Mouse (Mus musculus): ENCODE measurements at regions not wholly inside any gene's neighbourhood (a gene's known extent, or its start where the extent isn't known, plus 50 kb on each side); places are given as distances from the start of the nearest gene placed in this dataset.

DNA sequence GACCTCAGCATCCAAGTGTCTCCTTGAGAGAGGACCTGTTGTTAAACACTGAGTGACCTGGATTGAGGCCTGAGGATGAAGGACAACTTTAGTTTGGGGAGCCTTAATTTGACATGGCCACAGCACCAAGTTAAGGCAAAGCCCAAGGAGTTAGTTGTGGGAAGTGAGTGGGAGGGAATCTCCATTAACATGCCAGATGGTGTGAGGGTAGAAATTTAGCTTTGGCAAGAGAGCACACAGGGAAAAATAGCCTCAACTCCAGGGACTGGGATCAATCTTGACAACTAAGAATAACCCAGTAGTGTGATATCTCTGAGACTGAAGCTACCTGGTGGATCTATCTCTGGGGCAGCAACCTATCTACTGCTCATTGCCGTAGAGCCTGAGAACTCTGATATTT lies 105.4 kb downstream of the Ahr start:
- ATAC-seq (ENCODE audit: low FRiP score) (no peak), DNase-seq (ENCODE audit: low spot score) (no peak)
- no peak overlapping the region for H3K27ac ChIP-seq
- H3K4me2 ChIP-seq (replicated peaks), result no peak overlapping the region
- H3K4me1 ChIP-seq (replicated peaks; ENCODE audit: control insufficient read depth, insufficient read depth, low read length), result no peaks in the 10 kb centered on the region
- no peaks in the 10 kb centered on the region for H3K9me3 ChIP-seq (ENCODE audit: control insufficient read depth, low read length)
- no peaks in the 10 kb centered on the region for H3K36me3 ChIP-seq (replicated peaks; ENCODE audit: control insufficient read depth, insufficient read depth)
- H3K9ac ChIP-seq, result no peak overlapping the region
- 100% methylated on average over 1 of the region's 1 CpGs for WGBS
- H3K4me3 ChIP-seq (replicated peaks; ENCODE audit: low read length), result no peak overlapping the region
- H3K27me3 ChIP-seq (ENCODE audit: control insufficient read depth, insufficient read depth, low read length), result no peaks in the 10 kb centered on the region

DNA sequence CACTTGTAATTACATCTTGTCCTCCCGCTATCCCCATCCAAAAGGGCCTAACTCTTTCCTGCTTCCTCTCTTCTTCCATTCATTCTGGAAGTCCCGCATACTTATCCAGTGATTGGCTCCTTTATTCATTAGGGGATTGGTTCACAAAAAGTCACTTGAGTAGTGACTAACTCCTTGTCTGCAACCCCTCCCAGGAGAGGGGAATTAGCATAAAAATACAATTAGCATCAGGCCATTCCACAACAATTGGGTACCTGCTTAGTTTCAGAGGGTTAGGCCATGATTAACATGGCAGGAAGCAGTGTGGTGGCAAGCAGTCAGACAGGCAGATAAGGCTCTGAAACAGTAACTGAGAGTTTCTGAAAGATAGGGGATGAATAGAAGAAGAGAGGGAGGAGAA lies 115.6 kb downstream of the Ahr start:
- H3K4me3 ChIP-seq (replicated peaks; ENCODE audit: low read length), result no peak overlapping the region
- no peak overlapping the region for H3K27ac ChIP-seq
- no peak overlapping the region for H3K4me2 ChIP-seq (replicated peaks)
- H3K27me3 ChIP-seq (ENCODE audit: control insufficient read depth, insufficient read depth, low read length), result no peaks in the 10 kb centered on the region
- ATAC-seq (ENCODE audit: low FRiP score), result no peak
- 66% methylated on average over 2 of the region's 2 CpGs for whole genome bisulfite sequencing
- no peak for DNase-seq (ENCODE audit: low spot score)
- H3K9me3 ChIP-seq (ENCODE audit: control insufficient read depth, low read length), result no peaks in the 10 kb centered on the region
- no peaks in the 10 kb centered on the region for H3K4me1 ChIP-seq (replicated peaks; ENCODE audit: control insufficient read depth, insufficient read depth, low read length)
- no peak overlapping the region for H3K9ac ChIP-seq
- no peaks in the 10 kb centered on the region for H3K36me3 ChIP-seq (replicated peaks; ENCODE audit: control insufficient read depth, insufficient read depth)

DNA sequence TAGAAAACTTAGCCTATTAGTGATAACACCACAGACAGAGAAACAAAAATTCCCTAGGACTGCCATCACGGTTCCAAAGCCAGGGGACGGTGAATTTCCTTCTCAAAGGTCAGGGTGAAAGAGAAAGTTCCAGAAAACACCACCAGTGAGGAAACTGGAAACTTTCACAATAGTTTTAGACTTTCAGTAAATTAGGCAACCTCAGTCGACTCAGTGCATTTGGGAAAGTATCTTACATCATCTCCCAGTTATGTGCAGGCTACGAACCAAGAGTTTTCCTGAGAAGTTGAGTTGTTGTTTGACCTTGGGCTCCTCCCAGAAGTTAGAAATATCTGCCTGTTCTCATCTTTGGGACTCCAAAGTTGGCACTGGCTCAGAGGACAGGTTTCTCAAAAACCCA lies 116.9 kb downstream of the Ahr start:
- Histone ChIP-seq H3K36me3 (replicated peaks; ENCODE audit: control insufficient read depth, insufficient read depth) (no peaks in the 10 kb centered on the region), H3K4me1 (replicated peaks; ENCODE audit: control insufficient read depth, insufficient read depth, low read length) (no peaks in the 10 kb centered on the region), H3K9me3 (ENCODE audit: control insufficient read depth, low read length) (no peaks in the 10 kb centered on the region), H3K9ac (no peak overlapping the region), H3K4me3 (replicated peaks; ENCODE audit: low read length) (no peak overlapping the region), H3K27me3 (ENCODE audit: control insufficient read depth, insufficient read depth, low read length) (no peaks in the 10 kb centered on the region), H3K4me2 (replicated peaks) (no peak overlapping the region), H3K27ac (no peak overlapping the region)
- WGBS, result 83% methylated on average over 4 of the region's 4 CpGs
- DNase-seq (ENCODE audit: low spot score) (no peak), ATAC-seq (ENCODE audit: low FRiP score) (no peak)

DNA sequence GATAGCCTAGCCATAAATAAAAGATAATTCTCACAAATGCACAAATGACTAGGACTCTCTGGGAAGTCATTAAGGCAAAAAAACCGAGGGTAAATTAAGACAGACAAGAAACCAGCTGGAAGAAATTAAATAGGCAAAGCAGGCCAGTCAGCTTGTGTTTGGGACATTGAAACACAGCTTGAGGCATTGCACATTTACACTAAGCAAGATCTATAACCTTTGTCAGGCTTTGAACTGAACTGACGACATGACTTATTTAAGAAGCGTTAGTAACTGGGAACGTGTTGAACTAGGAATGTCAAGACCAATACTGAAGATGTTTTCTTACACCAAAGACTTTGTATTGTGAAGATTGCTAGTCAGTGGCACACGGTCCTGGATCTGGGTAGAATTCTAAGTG lies 118.3 kb downstream of the Ahr start:
- ATAC-seq (ENCODE audit: low FRiP score), result no peak
- Histone ChIP-seq H3K27me3 (ENCODE audit: control insufficient read depth, insufficient read depth, low read length) (no peaks in the 10 kb centered on the region), H3K36me3 (replicated peaks; ENCODE audit: control insufficient read depth, insufficient read depth) (no peaks in the 10 kb centered on the region), H3K9ac (no peak overlapping the region), H3K27ac (no peak overlapping the region), H3K9me3 (ENCODE audit: control insufficient read depth, low read length) (no peaks in the 10 kb centered on the region), H3K4me2 (replicated peaks) (no peak overlapping the region), H3K4me3 (replicated peaks; ENCODE audit: low read length) (no peak overlapping the region), H3K4me1 (replicated peaks; ENCODE audit: control insufficient read depth, insufficient read depth, low read length) (no peaks in the 10 kb centered on the region)
- no peak for DNase-seq (ENCODE audit: low spot score)
- 63% methylated on average over 5 of the region's 5 CpGs for WGBS

DNA sequence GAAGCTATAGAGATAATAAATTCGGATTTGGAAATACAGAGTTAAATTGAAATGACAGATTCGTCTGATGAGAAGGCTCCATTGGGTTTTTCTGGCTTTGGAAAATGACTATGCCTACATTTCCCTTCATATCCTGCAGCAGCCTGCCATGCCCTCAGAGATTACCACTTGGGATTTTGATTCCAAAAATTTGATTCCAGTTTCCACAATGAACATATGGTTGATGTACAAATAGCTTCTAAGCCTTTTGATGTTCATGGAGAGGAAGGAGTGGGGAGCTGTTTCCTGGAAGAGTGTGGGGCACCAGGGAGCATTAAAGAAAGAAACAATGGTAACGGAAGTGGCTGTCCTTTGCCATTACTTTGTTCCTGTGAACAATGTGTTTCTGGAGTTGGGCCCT lies 122.1 kb downstream of the Ahr start:
- H3K36me3 ChIP-seq (replicated peaks; ENCODE audit: control insufficient read depth, insufficient read depth), result no peaks in the 10 kb centered on the region
- H3K27ac ChIP-seq, result no peak overlapping the region
- no peaks in the 10 kb centered on the region for H3K9me3 ChIP-seq (ENCODE audit: control insufficient read depth, low read length)
- ATAC-seq (ENCODE audit: low FRiP score), result no peak
- DNase-seq (ENCODE audit: low spot score), result no peak
- no peaks in the 10 kb centered on the region for H3K27me3 ChIP-seq (ENCODE audit: control insufficient read depth, insufficient read depth, low read length)
- no peak overlapping the region for H3K4me3 ChIP-seq (replicated peaks; ENCODE audit: low read length)
- no peak overlapping the region for H3K9ac ChIP-seq
- H3K4me1 ChIP-seq (replicated peaks; ENCODE audit: control insufficient read depth, insufficient read depth, low read length), result no peaks in the 10 kb centered on the region
- H3K4me2 ChIP-seq (replicated peaks), result no peak overlapping the region
- WGBS, result 78% methylated on average over 3 of the region's 3 CpGs

DNA sequence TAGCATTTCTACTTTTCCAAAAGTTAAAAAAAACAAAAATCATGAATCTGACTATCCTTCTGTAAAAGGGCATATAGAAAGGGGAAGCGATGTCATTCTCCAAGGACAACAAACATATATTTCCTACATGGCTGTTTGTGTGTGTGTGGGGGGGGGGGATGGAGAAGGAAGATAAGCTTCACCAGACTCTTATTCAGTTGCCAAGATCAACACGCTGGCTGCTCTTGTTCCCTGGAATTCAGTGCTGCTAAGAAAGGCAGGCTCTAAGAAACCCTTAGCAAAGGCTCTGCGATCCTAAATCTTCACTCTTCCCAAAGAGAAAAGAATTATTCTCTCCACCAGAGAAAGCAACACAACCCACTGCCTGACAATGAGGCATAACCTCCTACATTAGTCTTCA lies 126.4 kb downstream of the Ahr start:
- no peaks in the 10 kb centered on the region for H3K9me3 ChIP-seq (ENCODE audit: control insufficient read depth, low read length)
- DNase-seq (ENCODE audit: low spot score), result no peak
- 68% methylated on average over 3 of the region's 3 CpGs for WGBS

DNA sequence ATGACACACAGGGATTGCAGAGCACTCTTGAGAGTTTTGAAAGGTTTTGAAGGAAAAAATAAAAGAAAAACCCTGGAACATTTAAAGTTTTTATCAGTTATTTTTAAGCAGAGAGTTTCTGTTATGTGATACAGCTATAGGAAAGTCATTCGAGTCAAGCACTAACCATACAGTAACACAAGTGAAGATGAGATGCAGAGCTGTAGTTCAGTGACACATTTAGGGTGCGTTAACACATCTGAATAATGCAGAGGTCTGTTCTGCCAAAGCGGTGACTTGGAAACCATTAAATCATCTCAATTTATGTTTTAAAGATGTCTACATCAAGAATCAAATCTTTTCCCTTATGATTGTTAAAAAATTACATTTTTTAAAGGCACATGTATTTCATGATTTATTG lies 126.8 kb downstream of the Ahr start:
- WGBS, result 85% methylated on average over 3 of the region's 3 CpGs
- no peak for DNase-seq (ENCODE audit: low spot score)
- no peaks in the 10 kb centered on the region for H3K27me3 ChIP-seq (ENCODE audit: control insufficient read depth, insufficient read depth, low read length)

More for the DNA sequence above, 126.4 kb downstream of the Ahr start:
- Histone ChIP-seq H3K36me3 (replicated peaks; ENCODE audit: control insufficient read depth, insufficient read depth) (no peaks in the 10 kb centered on the region), H3K27me3 (ENCODE audit: control insufficient read depth, insufficient read depth, low read length) (no peaks in the 10 kb centered on the region), H3K9ac (no peak overlapping the region), H3K4me1 (replicated peaks; ENCODE audit: control insufficient read depth, insufficient read depth, low read length) (no peaks in the 10 kb centered on the region), H3K4me2 (replicated peaks) (no peak overlapping the region), H3K4me3 (replicated peaks; ENCODE audit: low read length) (no peak overlapping the region), H3K27ac (no peak overlapping the region)
- no peak for ATAC-seq (ENCODE audit: low FRiP score)

DNA sequence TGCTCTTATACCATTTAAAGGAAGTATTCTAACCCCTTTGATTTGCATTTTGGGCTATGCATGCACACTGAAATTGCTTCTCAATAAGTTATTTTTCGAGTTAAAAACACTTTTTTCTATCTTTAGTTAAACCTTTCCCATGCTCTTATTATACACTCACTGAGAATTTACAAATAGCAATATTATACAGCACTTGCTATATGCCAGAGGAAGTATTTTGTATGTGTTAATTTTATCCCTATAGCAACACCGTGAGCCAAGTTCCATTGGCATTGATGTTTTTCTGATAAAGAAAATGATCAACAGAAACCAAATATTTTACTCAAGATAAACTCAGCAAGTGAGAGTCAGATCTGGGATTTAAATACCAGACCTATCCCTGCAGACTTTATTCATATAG lies 133.0 kb downstream of the Ahr start:
- H3K27me3 ChIP-seq (ENCODE audit: control insufficient read depth, insufficient read depth, low read length), result no peaks in the 10 kb centered on the region
- H3K9me3 ChIP-seq (ENCODE audit: control insufficient read depth, low read length), result no peaks in the 10 kb centered on the region
- H3K27ac ChIP-seq, result no peak overlapping the region
- no peaks in the 10 kb centered on the region for H3K36me3 ChIP-seq (replicated peaks; ENCODE audit: control insufficient read depth, insufficient read depth)
- no peaks in the 10 kb centered on the region for H3K4me1 ChIP-seq (replicated peaks; ENCODE audit: control insufficient read depth, insufficient read depth, low read length)
- ATAC-seq (ENCODE audit: low FRiP score) (no peak), DNase-seq (ENCODE audit: low spot score) (no peak)
- 75% methylated on average over 2 of the region's 2 CpGs for WGBS
- no peak overlapping the region for H3K9ac ChIP-seq
- H3K4me2 ChIP-seq (replicated peaks), result no peak overlapping the region
- H3K4me3 ChIP-seq (replicated peaks; ENCODE audit: low read length), result no peak overlapping the region

More for the DNA sequence above, 126.8 kb downstream of the Ahr start:
- H3K27ac ChIP-seq, result no peak overlapping the region
- H3K4me3 ChIP-seq (replicated peaks; ENCODE audit: low read length), result no peak overlapping the region
- no peaks in the 10 kb centered on the region for H3K36me3 ChIP-seq (replicated peaks; ENCODE audit: control insufficient read depth, insufficient read depth)
- H3K9me3 ChIP-seq (ENCODE audit: control insufficient read depth, low read length), result no peaks in the 10 kb centered on the region
- H3K4me2 ChIP-seq (replicated peaks), result no peak overlapping the region
- no peak for ATAC-seq (ENCODE audit: low FRiP score)
- H3K9ac ChIP-seq, result no peak overlapping the region
- H3K4me1 ChIP-seq (replicated peaks; ENCODE audit: control insufficient read depth, insufficient read depth, low read length), result no peaks in the 10 kb centered on the region

DNA sequence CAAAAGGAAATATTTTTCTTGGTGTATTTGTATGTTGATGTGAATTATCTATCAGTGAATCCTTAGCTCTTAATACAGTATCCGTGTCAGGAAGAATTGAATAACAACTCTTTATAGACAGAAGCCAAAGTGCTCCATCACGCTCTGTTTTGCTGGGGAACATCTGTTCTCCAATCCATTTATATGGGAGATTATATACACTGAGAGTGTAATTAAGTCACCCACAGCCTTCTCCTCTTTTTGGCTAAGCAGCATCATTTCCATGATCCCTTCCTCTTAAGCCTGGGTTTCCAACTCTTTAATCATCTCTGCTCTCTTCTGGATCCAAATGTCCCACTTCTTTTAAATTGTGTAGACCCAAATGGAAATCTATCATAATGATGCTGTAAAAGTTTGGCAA lies 133.6 kb downstream of the Ahr start:
- no peaks in the 10 kb centered on the region for H3K27me3 ChIP-seq (ENCODE audit: control insufficient read depth, insufficient read depth, low read length)
- H3K36me3 ChIP-seq (replicated peaks; ENCODE audit: control insufficient read depth, insufficient read depth), result no peaks in the 10 kb centered on the region
- ATAC-seq (ENCODE audit: low FRiP score) (no peak), DNase-seq (ENCODE audit: low spot score) (no peak)
- no peak overlapping the region for H3K4me2 ChIP-seq (replicated peaks)
- no peak overlapping the region for H3K27ac ChIP-seq
- no peak overlapping the region for H3K4me3 ChIP-seq (replicated peaks; ENCODE audit: low read length)
- no peaks in the 10 kb centered on the region for H3K9me3 ChIP-seq (ENCODE audit: control insufficient read depth, low read length)
- WGBS, result 76% methylated on average over 2 of the region's 2 CpGs
- no peaks in the 10 kb centered on the region for H3K4me1 ChIP-seq (replicated peaks; ENCODE audit: control insufficient read depth, insufficient read depth, low read length)
- no peak overlapping the region for H3K9ac ChIP-seq

DNA sequence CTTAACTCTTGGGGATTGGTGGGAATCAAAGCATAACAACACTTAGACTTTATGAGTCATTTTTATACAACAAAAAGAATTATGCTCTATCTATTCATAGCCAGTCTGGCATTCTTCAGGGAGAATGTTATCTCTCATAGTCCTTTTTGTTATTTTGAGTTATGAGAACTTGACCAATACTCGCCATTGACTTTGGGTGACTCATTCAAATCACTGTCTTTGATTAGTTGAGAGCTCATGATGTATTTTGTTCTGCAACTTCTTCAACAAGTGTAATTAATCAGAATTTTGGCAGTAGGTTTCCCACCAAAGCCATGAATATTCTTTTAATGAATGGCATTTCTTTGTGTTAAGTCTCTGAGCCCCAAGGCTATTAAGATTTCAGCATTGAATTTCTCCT lies 139.6 kb downstream of the Ahr start:
- Histone ChIP-seq H3K27ac (no peak overlapping the region), H3K4me1 (replicated peaks; ENCODE audit: control insufficient read depth, insufficient read depth, low read length) (no peaks in the 10 kb centered on the region), H3K9ac (no peak overlapping the region), H3K4me3 (replicated peaks; ENCODE audit: low read length) (no peak overlapping the region), H3K9me3 (ENCODE audit: control insufficient read depth, low read length) (no peaks in the 10 kb centered on the region), H3K4me2 (replicated peaks) (no peak overlapping the region), H3K27me3 (ENCODE audit: control insufficient read depth, insufficient read depth, low read length) (no peaks in the 10 kb centered on the region), H3K36me3 (replicated peaks; ENCODE audit: control insufficient read depth, insufficient read depth) (no peaks in the 10 kb centered on the region)
- no peak for ATAC-seq (ENCODE audit: low FRiP score)
- 91% methylated on average over 1 of the region's 1 CpGs for WGBS
- DNase-seq (ENCODE audit: low spot score), result no peak
